Mouse (Mus musculus) lung, adult 2 months (tissue): Measurements from ENCODE around the gene Syngr4. TPM values are rescaled to one million over a fixed set of nuclear protein-coding genes. Genes with fewer than 3 reads are reported as not detected.

Source experiments
- DNase-seq: peaks from one replicate; pipeline ENCODE4 v3.0.0; 2022
- H3K4me1 ChIP-seq: fragments of 200-500 bp; 2 replicates; pipeline ENCODE4 v1.6.1; 2011; ENCODE audit warnings: low read length; ENCODE audit not compliant: control insufficient read depth, insufficient read depth
- H3K4me3 ChIP-seq: fragments of 200-500 bp; replicated peaks from 2 replicates; pipeline ENCODE3; 2011; ENCODE audit warnings: low read depth, mild to moderate bottlenecking, control low read depth, low read length; ENCODE audit errors: extremely low read depth
- CTCF ChIP-seq: fragments of 200-500 bp; IDR thresholded peaks from 2 replicates; pipeline ENCODE4 v1.5.1; 2011; ENCODE audit warnings: mild to moderate bottlenecking, low read length, control low read depth; ENCODE audit not compliant: insufficient read depth
- POLR2A ChIP-seq: fragments of 200-500 bp; IDR thresholded peaks from 2 replicates; pipeline ENCODE4 v1.6.1; 2011; ENCODE audit warnings: low read depth, mild to moderate bottlenecking, control low read depth, low read length, borderline replicate concordance; ENCODE audit errors: extremely low read depth
- WGBS: fragments of 180-500 bp; shearing (Covaris S2); methylation state at CpG from one replicate; pipeline ENCODE4 v1.1.7; 2018; 5-methylcytosine and 5-hydroxymethylcytosine counted together
- polyA plus RNA-seq: library from polyadenylated mRNA; depleted of rRNA; stranded (reverse); fragments of >200 nt; gene quantifications from 2 replicates; pipeline ENCODE4 v1.2.3, GENCODE M21; 2012

Syngr4 gene
- polyA plus RNA-seq, 1 experiment, result not detected

DNA sequence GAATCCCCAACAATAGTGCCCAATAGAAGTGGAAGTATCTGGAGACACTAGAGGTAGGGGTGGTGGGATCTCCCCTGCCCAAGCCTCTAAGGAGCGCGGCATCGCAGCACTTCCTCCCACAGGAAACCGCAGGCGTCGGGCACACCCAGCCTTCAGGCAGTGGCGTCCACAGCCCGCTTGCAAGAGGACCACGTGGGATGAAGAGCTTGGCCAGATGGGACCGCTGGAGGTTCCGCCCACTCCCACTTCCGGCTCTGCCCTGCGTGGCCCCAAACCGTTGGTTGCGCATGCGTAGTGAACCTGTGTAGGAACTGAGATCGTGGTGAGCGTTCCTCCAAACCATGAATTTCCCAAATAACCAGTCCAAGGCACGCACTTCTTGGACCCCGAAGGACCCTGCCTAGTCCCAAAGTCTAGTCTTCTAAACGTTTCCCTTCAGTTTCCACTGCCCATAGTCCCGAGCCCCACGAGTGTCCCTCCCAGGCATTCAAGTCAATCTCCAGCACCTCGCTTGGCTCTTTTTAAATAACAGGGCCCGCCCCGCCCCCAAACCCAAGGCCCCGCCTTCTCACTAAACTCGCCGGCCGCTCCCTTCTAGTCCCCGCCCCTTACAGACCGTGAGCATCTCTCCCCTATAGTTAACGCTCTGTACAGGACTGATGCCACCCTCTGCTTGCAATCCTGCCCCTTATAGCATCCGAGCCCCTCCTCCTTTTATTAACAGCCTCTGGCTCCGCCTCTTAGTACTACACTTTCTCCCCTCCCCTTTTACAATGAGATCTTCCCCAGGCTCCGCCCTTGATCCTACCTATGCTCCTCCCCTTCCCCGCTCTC, 26.6 kb upstream of the Syngr4 start:
- peak; percentile 83; the same call in 1 of the 2 replicates for TF ChIP-seq POLR2A
- TF ChIP-seq CTCF, result no peak
- WGBS, result under 1% methylated on average over 37 of the region's 37 CpGs
- DNase-seq, result peak; percentile 91
- H3K4me3 ChIP-seq, result peak overlapping the region; percentile 85
- peaks cover 10% of the 10 kb centered on the region for H3K4me1 ChIP-seq

DNA sequence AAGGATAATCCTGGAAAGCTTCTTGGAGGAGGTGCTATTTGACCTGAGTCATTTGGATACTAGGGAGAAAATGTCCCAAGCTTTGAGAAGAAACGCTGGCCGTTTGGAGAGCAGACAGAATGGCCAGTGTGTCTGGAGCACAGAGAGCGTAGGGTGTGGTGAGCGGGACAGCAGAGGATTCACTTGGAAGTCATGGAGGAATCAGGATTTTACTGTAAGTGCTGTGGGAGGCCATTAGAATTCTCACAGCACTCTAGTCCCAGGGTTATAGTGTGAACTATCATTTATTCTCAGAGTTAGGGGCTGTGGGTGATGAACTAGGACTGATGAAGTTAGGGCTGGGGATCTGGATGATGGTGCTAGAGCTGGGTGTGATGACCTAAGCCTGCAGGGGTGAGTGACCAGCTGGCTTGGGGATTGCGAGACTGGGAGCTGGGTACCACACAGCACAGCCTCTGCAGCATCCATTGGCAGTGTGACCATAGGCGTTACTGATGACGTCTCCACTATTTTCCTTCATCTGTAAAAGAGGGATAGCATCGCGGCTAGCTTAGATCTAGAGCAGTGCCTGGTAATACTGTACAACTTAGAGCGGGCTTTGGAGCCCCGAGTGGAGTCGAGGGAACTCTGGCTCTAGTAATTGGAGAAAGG, 25.6 kb upstream of the Syngr4 start:
- DNase-seq, result no peak
- TF ChIP-seq POLR2A (no peak), CTCF (no peak)
- WGBS, result 66% methylated on average over 12 of the region's 12 CpGs
- Histone ChIP-seq H3K4me3 (no peak overlapping the region), H3K4me1 (peaks cover 14% of the 10 kb centered on the region)

DNA sequence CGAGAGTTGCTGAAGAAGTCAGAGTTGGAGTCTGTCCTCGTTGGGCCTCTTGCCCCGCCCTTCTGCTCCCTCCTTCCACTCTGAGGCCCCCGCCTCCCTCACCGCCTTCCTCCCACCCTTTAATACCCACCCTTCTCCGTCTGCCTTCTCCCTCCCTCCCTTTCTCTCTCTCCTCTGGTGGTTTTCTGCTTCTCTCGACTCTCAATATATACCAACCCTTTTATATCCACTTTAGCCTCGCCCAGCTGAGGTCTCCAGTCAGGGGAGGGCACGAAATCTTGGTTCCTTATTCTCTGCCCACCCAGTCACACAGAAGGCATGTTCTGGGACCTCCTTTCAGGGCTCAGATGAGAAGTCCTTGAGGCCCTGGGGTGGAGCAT, 24.7 kb upstream of the Syngr4 start, which contains the start of gene Emp3:
Emp3 (minus strand) TSS at position 163 of the 380 bp plus-strand sequence.
- TF ChIP-seq POLR2A (peak; percentile 52; the same call in 1 of the 2 replicates), CTCF (no peak)
- 23% methylated on average over 9 of the region's 9 CpGs for WGBS
- Histone ChIP-seq H3K4me3 (peak within 1 kb of the TSS; percentile 77), H3K4me1 (peaks cover 17% of the 10 kb centered on the region)
- no peak for DNase-seq

DNA sequence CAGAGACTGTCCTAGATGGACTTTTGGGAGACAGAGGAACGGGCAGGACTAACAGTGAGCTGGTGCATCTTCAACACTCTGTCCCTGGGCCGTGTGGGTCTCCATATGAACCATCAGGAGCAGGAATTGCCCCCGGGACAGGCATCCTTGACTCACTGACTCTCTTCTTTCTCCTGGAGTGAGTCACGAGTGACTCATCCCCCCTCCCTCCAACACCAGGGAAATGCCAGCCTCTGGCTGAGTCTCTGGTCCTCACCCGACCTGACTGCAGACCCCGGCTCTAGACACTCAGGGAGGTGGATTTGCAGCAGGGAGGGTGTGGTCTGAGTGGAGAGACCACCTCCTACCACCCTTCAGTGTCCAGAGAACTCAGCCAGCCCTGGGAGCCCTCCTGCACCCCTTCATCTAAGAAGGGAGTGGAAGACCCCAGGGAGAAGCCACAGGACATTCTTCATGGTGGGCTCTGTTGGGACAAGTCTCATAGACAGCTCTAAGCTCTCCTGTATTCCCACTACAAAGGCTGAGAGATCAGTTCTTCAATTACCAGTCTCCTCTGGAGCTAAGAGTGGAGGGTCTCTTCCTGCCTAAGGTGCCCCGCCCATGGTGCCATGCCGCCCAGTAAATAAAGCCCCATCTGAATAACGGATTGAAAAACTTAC, 24.2 kb upstream of the Syngr4 start:
- H3K4me3 ChIP-seq, result peak overlapping the region; percentile 77
- whole genome bisulfite sequencing, result 18% methylated on average over 9 of the region's 9 CpGs
- no peak for TF ChIP-seq POLR2A
- DNase-seq, result no peak
- peaks cover 21% of the 10 kb centered on the region for H3K4me1 ChIP-seq

DNA sequence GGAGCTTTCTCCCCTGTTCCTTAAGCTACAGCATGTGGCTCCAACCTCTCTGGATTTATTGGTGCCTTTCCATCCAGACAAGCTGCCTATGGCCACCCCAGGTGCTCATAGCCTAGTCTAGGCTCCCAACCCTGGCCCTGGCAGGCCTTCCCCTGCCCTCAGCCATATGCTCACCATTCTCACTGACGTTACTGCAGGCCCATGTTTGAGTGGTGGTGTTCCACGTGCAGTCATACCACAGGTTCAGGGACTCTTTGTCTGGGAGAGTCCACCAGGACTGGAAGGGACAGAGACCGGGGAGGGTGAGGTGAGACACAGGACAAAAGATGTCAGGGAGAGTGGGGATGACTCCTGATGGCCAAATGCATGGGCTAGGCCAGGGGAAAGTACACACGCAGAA, 23.2 kb upstream of the Syngr4 start:
- TF ChIP-seq CTCF, result no peak
- no peak for TF ChIP-seq POLR2A
- no peak for DNase-seq
- 45% methylated on average over 4 of the region's 4 CpGs for WGBS
- Histone ChIP-seq H3K4me1 (peaks cover 21% of the 10 kb centered on the region), H3K4me3 (peak overlapping the region; percentile 77)

DNA sequence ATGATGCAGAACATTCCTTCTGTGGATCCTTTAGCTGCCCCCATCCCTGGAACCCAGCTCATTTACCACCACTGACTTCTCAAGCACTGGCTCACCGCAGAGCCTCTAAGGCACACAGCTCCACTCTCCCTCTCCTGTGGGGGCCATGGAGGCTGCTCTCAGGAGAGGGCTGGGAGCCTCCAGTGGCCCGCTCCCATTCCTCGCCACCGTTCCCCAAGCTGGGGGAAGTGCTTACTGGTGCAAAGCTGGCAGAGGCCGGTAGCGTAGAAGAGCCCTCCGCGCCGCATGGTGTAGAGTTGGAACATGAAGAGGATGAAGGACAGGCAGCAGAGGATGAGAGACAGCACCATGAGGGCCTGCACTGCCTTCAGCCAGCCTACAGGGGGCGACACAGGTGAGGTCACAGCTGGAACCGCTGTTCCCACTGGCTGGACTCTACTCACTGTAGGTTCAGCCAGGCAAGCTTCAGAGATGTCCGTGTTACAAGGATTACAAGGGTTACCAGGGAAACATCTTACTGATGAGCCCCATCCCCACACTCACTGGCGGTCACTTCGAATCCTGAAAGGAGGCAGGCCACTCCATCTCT, 22.7 kb upstream of the Syngr4 start:
- H3K4me1 ChIP-seq, result peaks cover 21% of the 10 kb centered on the region
- 71% methylated on average over 14 of the region's 14 CpGs for WGBS
- no peak for TF ChIP-seq POLR2A
- TF ChIP-seq CTCF, result peak; percentile 61
- DNase-seq, result no peak
- H3K4me3 ChIP-seq, result no peak overlapping the region

DNA sequence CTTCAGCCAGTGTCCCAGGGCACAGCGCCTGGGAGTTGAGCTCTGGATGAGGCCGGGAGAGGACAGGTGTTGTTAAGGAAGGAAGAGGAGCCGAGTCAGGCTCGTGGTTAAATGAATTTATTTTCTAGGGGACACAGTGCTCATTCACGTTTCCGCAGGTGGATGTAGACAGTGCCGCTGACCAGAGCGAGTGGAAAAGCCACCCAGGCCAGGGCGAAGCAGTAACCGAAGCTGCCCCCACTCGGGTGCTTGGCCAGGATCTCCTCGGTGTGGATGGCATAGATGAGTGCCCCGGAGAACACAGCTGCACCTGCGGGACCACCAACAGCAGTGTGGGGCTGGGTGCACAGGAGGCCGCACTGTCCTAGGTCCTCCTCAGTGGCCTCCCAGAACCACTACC, 21.4 kb upstream of the Syngr4 start:
- no peak for DNase-seq
- H3K4me3 ChIP-seq, result no peak overlapping the region
- H3K4me1 ChIP-seq, result peaks cover 21% of the 10 kb centered on the region
- TF ChIP-seq CTCF, result no peak
- no peak for TF ChIP-seq POLR2A
- 85% methylated on average over 15 of the region's 15 CpGs for WGBS

DNA sequence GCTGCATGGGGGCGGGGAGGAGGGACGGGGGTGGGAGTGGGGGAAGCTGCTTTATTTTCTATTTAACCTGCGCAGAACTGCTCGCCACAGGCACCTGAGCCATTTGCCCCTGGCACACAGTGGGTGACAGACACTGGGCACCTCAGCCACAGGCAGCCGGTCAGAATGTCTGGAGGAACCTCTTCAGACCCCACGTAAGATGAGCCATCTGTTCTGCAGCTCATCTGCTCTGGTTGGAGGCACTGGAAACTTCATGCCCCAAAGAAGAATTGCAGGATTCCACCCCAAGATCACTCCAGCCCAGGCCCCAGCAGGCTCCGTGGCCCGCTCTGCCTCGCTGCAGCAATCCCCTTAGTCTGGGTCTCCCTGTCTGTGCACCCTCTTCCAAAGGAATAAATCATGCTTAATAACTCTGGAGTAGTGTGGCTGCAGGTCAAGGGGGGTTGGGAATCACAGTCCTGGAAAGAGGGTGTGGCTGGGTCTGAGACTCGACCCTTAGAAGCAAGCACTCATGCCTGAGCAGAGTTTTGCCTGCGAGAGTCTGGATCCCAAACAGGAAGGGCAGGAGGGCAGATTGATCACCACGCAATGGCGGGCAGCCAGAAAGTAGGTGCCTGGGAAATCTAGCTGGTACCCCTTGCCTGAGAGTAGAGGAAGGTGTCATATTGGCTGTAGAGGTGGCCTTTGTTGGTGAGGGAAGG, 20.6 kb upstream of the Syngr4 start:
- no peak for DNase-seq
- TF ChIP-seq CTCF (no peak), POLR2A (no peak)
- WGBS, result 18% methylated on average over 13 of the region's 13 CpGs

More for the DNA sequence above, 20.6 kb upstream of the Syngr4 start:
- H3K4me1 ChIP-seq, result peaks cover 15% of the 10 kb centered on the region
- no peak overlapping the region for H3K4me3 ChIP-seq
